Mouse (Mus musculus): ENCODE data around the gene Hook1. TPM values are rescaled to one million over a fixed set of nuclear protein-coding genes. Genes with fewer than 3 reads are reported as not detected.

The Hook1 gene
- 52.8 and 57.5 TPM in 2 replicates for polyA plus RNA-seq (2015; fragmentation: Nextera tagmentation; extraction: Ambion mirVana)

DNA sequence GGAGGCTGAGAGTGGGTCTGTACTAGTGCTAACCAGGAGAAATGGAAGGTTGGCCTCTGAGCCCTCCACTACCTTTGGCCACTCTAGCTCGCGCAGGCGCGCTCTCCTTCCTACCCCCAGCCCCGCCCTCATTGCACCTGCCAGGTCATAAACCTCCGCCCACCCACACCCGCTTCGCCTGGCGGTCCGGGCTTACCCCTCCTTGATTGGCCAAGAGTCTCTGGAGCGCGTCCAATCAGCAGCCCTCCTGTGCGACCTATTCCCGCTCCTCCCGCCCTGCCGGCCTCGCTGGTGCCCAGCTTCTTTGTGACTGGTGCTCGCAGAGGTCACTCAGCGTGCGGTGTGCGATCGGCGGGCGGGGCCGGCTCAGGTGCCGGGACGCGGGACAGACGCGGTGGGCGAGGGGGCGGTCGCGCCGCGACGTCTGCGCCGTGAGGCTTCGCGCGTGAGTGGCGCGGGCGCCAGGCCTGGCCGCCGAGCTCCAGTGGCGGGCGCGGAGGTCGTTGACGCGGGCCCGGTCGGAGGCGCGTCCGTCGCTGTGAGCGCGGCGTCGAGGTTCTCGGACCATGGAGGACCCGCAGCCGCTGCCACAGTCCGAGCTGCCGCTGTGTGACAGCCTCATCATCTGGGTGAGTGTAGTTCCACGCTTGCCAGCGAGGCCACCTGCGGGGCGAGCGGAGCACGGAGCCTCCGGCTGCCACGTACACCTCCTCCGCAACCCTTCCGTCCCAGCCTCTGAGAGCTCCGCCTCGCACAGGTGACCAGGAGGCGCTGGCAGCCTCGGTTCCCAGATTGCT is at the start of gene Hook1:
Hook1 (plus strand) TSS at position 313 of the 797 bp plus-strand sequence.

Other genes with a start within 250 kb of the Hook1 start
- gene Cyp2j13, start 110.3 kb downstream of the Hook1 start, polyA plus RNA-seq (2015; fragmentation: Nextera tagmentation; extraction: Ambion mirVana) = 0.15 and 0.17 TPM in 2 replicates
- not detected in 2 replicates for gene Cyp2j12, start 173.9 kb downstream of the Hook1 start, polyA plus RNA-seq (2015; fragmentation: Nextera tagmentation; extraction: Ambion mirVana)

All from neural tube, postnatal 0 days (tissue).